Mouse (Mus musculus) adrenal gland, adult 18-20 months (tissue): ENCODE data around the gene St3gal6. TPM values are rescaled to one million over a fixed set of nuclear protein-coding genes. Genes with fewer than 3 reads are reported as not detected.

Experiments used
- DNase-seq, 2 experiments: peaks; one replicate each; pipeline ENCODE4 v3.0.0; 2021 to 2022; ENCODE audit warnings: low spot score in 2 of 2
- total RNA-seq, 2 experiments: library from RNA; stranded (reverse); gene quantifications; 1 replicate in 1 of 2; 2 replicates in 1 of 2; pipeline ENCODE4 v1.2.3; 2021

Gene St3gal6
- total RNA-seq, 2 experiments from 2014 or later = 23.1 to 29.1 TPM

DNA sequence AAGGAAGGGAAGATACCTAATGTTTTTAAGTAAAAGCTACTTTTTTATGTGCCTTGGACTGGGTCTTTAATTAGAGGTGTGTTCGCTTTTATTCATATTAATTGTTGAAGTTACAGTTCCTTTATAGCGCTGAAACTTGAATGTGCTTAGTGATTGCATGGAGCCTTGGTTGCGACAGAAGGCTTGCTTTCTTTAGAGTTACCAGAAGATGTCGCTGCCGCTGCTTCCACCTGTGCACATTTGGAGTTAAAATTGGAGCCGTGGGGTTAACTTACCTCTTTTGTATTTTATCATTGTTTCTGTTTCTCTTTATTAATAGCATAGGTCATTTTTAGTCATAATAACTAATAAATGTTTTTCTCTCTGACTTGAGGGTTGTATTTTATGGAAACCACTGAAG, 79.3 kb downstream of the St3gal6 start:
- DNase-seq = no peak

DNA sequence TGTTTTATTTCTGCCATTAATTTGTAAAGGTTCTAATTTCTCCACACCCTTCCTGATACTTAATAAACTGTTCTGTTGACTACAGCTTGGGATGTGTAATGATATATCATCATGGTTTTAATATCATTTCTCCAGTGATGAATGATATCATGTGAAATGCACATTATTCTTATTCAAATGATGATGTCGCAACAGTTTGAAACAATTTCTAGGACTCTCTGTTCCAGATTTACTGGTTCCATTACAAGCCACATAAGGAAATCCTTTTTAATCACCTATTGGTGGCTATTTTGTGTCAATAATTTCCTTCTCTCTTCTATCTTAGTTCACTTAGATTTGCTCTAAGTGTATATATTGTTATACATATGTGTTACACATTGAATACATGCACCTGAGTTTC, 91.7 kb downstream of the St3gal6 start:
- no peak for DNase-seq

DNA sequence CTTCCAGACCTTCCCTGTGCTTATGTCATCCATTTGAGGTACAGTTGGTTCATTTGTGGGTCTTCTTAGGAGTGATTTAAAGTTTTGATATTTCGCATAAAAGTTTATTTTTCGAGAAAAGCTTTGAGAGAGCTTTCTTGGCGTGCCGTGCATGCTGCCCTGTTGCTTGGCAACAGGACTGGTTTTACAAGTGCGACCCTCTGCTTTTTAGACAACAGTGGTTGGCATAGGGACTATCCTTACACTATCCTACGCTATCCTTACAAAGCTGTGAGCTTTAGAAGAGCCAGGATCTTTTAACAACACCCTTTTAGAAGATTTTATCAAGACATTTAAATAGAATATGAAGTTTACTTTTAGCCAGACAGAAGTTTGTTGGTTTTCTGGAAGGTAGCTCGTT, 93.8 kb downstream of the St3gal6 start:
- no peak for DNase-seq

DNA sequence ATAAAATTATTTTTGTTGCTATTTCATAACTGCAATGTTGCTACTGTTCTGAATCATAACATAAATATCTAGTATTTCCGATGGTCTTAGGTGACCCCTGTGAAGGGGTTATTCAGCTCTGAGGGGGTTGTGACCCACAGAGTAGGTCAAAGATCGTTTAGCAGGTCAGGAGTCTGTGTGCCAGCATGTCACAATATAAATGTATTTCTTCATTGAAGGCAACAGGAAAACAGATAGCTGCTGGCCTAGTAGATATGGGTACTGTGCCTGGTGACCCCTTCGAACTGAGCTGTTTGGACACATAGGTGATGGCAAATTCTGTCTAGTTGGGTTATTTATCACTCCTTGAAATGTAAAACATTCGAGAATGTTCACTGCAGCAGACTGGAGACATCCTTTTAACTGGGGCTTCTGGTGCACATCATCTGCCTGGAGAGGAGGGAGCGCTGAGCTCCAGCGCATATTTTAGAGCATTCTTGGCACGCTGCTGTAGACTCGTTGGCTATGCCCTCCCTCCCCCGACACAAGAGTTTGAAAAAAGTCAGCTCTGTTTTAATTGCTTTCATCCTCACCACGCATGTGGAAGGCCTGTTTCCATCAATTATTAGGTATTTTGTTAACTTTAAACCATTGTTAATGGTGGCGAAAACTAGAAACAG, 102.2 kb downstream of the St3gal6 start:
- no peak for DNase-seq

Other genes with a start within 250 kb of the St3gal6 start
- 10 to 100 TPM in 1 of 2 experiments, 1 to 10 TPM in 1; 8.3 to 11.6 TPM for gene Dcbld2, start 115.8 kb downstream of the St3gal6 start, total RNA-seq
- gene Gm813, start 92.7 kb upstream of the St3gal6 start, total RNA-seq = not detected
- gene E330017A01Rik, start 114.5 kb upstream of the St3gal6 start, total RNA-seq = not detected
- 10 to 100 TPM; 11.4 to 14.5 TPM for gene Cpox, start 146.0 kb upstream of the St3gal6 start, total RNA-seq
- gene Gpr15, start 194.8 kb upstream of the St3gal6 start, total RNA-seq = not detected
- 10 to 100 TPM; 67.0 to 77.6 TPM for gene Cldnd1, start 203.7 kb upstream of the St3gal6 start, total RNA-seq
- not detected for gene Olfr172, start 238.9 kb upstream of the St3gal6 start, total RNA-seq